Mouse (Mus musculus) E14TG2a.4 (cell line): ENCODE results near the gene Tceal9.

ENCODE experiments used
- CTCF ChIP-seq: conservative IDR thresholded peaks from 2 replicates; pipeline ENCODE4 v1.5.1; 2014; ENCODE audit warnings: low read length
- NANOG ChIP-seq: IDR thresholded peaks from 2 replicates; pipeline ENCODE4 v1.6.1; 2014; ENCODE audit warnings: borderline replicate concordance, low read length, mixed read lengths
- POU5F1 ChIP-seq: IDR thresholded peaks from 2 replicates; pipeline ENCODE4 v1.6.1; 2014; ENCODE audit warnings: low read length, borderline replicate concordance

DNA sequence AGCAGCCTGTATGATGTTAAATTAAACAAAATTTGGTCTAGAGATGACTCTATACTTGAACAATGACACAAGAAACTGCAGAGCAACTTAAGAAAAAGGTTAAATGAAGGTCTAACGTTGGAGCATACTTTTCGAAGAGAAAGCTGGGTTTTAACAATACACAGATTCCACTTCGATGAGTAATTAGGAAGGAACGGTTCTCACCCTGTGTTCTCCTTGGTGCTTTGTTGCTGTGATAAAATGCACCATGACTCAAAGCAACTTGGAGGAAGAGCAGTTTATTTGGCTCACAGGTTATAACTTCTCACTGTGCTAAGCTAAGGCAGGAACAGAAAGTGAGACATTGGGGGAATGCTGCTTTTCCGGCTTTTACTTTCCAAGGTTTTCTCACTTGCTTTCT lies 22.8 kb downstream of the Tceal9 start:
- TF ChIP-seq CTCF (no peak), NANOG (no peak), POU5F1 (no peak)
